Mouse (Mus musculus) mature B cell (primary cell): ENCODE measurements around the gene Pqlc3.

Source experiments
- in situ Hi-C: fragments of 300-500 bp; cut with MboI; formaldehyde crosslinking; loops from 2 replicates; pipeline ENCODE4 v1.14.3; 2019

Gene Pqlc3

GRCm38 (mm10) chr12:16999739-17000497 is at the start of gene Pqlc3:
Gene Pqlc3, minus strand, starts transcription at chr12:17000408.
- in situ Hi-C loops, result loop anchor here (25.0 kb wide), 1 partner anchor 262 kb away; the partner anchor contains the start of gene Pdia6

GRCm38 (mm10) chr12:17049796-17050195 is 49.6 kb upstream of the Pqlc3 start:
- in situ Hi-C loops, result no loop called here

DNA sequence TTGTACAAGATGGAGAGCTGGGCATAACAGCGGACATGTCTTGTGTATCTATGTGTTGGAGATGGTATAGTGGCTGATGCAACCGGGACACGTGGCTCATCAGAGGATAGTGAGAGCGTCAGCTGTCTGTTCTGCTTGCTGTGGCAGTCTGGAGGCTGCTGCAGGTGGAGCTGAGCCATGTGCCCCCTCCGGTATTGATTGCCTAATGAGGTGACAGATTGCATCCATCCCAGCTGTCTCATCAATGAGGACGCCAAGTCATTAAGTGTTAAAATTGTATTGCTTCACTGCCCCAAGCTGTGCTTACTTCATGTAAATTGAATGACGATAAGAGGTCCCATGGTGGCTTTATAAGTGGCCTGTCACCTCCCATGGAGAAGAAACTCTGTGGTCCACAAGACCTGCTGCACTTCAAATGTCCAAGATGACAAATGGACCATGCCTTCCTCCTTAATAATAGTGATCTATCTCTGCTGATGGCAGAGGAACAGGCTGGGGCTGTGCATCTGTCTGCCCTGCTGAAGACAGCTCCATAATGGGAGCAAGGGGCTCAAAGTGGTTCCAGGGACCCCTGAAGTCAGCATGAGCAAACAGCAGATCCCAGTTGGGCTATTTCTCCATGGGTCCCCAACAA is 48.9 kb upstream of the Pqlc3 start:
- in situ Hi-C loops, result no loop called here

DNA sequence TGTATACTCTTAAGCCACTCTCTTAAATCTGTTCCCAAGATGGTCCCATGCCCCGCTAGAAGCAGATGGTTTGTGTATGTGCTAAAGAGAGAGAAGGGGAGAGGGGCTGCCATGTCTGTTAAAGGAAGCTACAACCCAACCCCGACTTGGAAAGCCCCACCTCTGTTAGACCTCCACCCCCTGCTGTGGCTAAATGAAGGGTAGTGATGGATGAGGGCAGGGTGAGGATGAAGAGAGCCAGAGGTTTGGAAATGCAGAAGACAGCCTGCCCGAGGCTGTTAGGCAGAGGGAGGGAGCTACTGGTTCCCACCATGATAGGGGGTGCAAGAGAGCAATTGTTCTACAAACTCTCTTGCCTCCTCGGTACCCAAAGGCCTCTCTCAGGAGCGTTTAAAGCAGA is 43.1 kb upstream of the Pqlc3 start:
- in situ Hi-C loops, result no loop called here

- in situ Hi-C loops, result no loop called here
These were observed 40.4 kb upstream of the Pqlc3 start for GRCm38 (mm10) chr12:17040567-17040966.

DNA sequence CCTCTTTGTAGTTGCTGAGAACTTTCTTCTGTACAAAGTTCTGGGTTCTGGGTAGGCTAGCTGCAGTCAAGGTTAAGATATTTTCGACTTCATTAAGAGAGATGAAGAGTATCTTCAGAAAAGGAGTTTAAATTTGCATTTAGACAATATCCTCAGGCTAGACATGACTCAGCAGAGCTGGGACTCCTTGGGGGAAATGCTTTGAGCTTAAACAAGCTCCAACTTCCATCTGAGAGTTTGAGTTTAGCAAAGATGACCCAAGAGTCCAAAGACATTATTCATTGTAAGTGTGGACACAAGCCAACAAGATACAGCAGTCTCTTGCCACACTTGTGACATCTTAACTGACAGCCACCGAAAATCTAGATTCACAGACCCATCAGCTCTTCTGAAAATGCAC is 39.2 kb upstream of the Pqlc3 start:
- in situ Hi-C loops, result no loop called here

- in situ Hi-C loops, result no loop called here
These were observed 38.0 kb upstream of the Pqlc3 start for GRCm38 (mm10) chr12:17038246-17038645.

DNA sequence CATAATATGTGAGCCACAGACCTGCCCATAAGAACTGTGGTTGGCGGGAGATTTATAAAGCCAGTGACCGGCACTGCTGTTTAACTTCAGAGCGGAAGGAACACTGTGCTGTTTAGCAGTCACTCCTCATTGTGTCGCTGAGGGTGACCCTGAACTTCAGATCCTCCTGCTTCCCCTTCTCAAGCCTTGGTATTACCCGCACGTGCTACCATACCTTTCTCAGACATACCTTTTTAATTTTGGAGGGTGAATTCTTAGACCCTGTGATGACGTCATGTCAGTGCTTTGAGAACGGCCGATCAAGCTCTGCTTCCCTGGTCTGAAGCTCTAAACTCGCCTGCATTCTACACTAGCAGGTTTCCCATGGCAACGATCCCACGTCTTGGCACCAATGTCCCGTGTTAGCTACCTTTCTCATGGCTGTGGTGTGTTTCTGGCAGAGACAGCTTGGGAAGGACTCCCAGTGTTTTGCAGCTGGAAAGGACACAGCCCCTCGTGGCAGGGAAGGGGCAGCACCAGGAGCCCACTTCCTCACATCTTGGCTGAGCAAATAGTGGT is 36.9 kb upstream of the Pqlc3 start:
- in situ Hi-C loops, result no loop called here

DNA sequence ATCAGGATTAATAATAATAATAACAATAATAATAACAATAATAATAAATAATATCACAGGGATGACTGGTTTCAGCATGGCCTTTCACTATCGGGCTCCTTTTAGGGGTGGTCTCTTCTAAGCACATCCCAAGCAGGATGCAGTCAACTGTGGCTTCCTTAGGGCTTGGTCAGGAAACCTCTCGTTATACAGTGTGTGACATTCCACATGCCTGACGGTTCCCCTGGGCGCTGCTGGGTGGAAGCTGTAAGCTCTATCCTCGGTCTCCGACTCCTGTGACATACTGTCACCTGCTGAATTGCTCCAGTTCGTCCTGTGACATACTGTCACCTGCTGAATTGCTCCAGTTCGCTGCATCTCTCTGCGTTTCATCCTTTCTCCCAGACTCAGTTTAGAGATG is 36.3 kb upstream of the Pqlc3 start:
- in situ Hi-C loops, result no loop called here

DNA sequence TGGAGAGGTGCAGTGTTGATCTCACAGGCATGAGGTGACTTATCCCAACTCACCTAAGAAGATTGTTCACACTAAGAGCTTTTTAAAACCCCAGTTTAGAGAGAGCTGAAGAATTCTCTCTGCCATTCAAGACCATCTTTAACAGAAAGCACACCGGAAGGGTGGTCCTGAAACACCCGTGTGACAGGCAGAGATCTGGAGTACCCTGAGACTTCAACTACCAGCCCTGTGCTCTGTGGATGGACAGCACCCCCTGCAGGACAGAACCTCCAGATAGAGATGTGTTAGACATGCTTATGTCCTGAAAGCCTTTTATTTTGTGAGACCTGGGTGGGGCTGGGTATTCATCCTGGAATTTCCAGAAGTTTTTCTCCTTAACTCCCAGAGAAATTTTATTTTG is 34.9 kb upstream of the Pqlc3 start:
- in situ Hi-C loops, result no loop called here

DNA sequence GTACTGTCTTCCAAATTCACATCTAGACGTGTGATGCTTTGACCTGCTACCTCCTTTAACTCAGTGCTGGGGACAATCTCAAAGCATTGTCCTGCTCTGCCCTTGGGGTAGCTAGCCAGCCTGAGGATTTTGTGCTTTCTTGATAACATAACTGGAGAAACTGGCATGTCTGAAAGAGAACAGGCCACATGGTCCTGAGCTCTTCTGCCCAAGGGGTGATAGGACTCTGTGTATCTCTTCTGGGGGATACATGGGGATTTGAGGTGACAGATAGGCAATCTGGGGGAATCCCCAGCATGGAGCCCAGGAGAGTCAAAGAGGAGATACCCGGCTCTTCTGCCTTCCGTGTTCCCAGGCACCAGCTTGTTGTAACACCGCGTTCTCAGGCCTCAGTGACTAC is 34.5 kb upstream of the Pqlc3 start:
- in situ Hi-C loops, result no loop called here

DNA sequence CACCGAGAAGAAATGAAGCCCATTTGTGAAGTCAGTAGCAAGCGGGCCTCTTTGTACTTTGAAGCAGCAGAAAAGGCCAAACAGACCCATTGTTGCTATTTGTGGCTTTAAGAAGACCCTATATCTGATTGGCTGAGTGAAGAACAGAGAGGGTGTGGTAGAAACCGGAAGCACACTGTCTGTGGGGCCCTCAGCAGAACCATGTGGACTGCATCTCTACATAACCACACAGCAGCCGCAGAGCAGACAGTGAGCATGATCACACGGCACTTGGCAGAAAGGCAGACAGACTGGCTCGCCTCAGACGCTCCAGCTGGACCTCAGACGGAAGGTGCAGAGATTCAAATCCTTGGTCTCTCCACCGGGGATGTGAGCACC is 33.2 kb upstream of the Pqlc3 start:
- in situ Hi-C loops, result no loop called here

DNA sequence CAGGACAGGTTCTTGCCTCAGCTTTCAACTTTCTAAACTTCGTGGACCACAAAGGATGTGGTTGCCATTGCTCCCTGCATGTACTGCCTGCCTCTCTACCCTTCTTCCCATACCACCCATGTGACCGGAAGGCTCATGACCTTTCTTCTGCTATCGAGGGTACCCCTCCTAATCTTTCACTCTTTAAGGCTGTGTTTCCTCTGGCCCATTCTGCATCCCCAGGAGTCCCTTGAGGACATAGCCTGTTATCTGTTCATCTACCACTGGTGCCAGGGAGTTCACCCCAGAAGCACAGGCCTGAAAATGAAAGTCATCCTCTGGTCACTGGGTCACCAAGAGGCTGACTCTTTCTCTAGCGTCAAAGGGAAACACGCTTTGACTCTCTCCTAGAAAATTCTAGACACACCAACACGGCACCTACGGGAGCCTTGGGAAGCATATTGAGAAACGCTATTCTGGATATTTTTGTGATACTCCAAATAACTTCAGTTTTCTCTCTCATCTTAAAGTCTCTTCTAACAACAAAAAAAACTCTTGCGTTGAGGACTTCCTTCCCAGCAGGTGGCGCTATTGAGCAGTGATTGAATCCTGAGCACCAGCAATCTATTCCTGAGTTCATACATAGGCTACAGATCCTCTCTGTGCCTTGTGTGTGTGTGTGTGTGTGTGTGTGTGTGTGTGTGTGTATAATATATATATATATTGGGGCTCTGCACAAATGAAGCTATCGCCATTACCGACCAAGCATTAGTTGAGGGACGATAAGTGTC is 32.7 kb upstream of the Pqlc3 start:
- in situ Hi-C loops, result no loop called here

DNA sequence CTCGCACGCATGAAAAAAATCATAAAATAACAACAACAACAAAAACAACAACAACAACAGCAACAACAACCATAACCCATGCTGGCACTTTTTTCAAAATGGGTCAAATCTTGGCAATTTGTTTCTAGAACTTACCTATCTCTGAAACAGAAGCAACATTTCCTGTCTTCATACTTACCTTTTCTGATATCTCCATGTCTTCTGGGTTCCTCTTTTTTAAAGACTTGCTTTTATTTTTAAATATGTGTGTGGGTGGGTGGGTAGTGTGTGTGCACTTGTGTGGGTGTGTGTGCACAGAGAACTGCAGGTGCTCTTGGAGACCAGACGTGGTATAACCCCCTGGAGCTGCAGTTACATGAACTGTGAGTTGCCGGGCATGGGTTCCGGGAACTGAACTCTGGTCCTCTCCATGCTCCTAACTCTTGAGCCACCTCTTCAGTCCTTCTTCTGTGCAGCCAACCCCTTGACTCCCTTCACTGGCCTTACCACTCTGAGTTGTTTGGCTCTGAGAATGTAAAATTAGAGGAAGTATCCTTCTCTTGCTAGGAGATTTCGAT is 24.4 kb upstream of the Pqlc3 start:
- in situ Hi-C loops, result loop anchor here (25.0 kb wide), 1 partner anchor 238 kb away; the partner anchor contains the start of gene Pdia6

GRCm38 (mm10) chr12:17022145-17022544 is 21.9 kb upstream of the Pqlc3 start:
- in situ Hi-C loops, result loop anchor here (25.0 kb wide), 1 partner anchor 240 kb away; the partner anchor contains the start of gene Pdia6

DNA sequence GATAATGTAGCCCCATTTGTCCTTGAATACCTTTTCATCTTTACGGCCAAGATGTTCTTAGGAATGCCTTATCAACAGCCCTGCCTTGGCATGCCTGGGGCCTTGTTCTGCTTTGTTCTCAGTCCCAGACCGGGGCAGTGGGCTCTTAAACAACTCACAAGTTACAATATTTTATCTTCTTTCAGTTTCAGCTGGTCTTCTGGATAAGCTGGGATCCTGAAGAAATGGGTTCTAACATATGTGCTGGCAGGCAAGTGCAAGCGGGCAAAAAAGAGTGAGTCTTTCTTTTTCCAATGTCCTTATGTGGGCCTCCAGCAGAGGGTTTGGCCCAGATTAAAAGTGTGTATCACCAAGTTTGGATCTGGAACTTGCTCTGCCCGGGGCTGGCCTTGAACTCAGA is 20.9 kb upstream of the Pqlc3 start:
- in situ Hi-C loops, result loop anchor here (25.0 kb wide), 1 partner anchor 241 kb away; the partner anchor contains the start of gene Pdia6

DNA sequence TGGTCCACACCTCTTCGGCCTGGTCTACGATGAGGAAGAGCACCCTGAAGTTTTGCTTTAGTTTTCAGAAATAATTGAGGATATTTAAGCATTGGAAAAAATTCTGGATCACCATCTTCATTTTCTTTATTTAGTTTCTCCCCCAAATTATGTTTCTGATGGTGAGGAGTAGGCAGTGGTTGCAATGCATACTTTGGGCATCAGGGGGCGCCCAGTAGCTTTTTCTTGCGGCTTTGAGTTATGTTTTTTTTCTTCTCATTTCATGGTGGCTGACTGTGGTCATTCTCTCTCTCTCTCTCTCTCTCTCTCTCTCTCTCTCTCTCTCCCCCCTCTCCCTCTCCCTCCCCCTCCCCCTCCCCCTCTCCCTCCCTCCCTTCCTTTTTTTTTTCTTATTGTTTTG is 18.3 kb upstream of the Pqlc3 start:
- in situ Hi-C loops, result loop anchor here (25.0 kb wide), 1 partner anchor 244 kb away; the partner anchor contains the start of gene Pdia6

DNA sequence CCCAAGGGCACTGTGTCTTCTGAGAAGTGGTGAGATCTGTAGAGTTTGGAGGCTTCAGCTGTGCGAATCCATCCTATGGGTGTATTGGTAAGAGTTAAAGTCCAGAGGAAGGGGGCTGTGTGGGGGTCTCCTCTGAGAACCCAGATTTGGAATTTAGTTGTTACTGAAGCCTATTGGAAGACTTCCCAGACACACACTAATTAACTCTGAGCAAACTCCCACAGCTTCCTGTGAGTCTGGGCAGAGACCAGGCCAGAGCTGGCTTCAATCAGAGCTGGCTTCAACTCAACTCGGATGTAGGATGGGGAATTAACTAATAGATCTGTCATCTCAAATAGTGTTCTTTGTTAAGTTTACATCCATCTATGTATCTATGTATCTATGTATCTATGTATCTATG is 15.5 kb upstream of the Pqlc3 start:
- in situ Hi-C loops, result loop anchor here (25.0 kb wide), 1 partner anchor 247 kb away; the partner anchor contains the start of gene Pdia6

DNA sequence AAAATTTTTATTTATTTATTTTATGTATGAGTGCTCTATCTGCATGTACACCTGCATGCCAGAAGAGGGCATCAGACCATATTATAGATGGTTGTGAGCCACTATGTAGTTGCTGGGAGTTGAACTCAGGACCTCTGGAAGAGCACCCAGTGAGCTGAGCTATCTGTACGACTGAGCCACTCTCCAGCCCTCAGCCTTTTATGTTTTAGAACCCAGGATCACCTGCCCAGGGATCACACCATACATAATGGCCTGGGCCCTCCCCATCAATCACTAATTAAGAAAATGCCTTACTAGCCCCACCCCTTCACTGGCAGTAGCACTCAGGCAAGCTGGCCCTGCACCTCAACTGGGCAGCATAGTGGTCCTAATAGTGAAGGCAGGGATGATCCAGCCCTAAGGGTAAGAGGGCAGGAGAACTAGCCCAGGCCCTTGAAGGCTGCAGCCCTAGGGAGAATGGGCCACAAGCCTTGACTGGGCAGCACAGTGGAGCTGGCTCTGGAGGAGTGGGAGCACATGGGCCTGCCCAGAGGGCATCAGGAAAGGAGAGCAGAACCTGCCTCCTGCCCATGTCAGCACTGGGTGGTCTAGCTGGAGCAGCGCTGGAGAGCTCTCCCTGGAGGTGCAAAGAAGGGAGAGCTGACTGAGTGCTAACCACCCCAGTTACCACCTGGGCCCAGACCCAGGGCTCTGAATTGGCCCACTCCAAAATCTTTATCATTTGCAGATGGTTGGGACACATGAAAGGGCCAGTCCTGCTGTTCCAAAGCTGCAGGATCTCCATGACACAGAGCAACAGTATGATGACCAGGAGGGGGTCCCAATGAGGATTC is 12.1 kb upstream of the Pqlc3 start:
- in situ Hi-C loops, result loop anchor here (25.0 kb wide), 1 partner anchor 250 kb away; the partner anchor contains the start of gene Pdia6

- in situ Hi-C loops, result loop anchor here (25.0 kb wide), 1 partner anchor 251 kb away; the partner anchor contains the start of gene Pdia6
These were observed 11.1 kb upstream of the Pqlc3 start, which contains the start of gene 2410004P03Rik for GRCm38 (mm10) chr12:17011100-17011870. Gene 2410004P03Rik, minus strand, starts transcription at chr12:17011727.
